Mouse (Mus musculus) limb, embryonic 13.5 days (tissue): ENCODE results near the gene Hadh. TPM values are rescaled to one million over a fixed set of nuclear protein-coding genes. Genes with fewer than 3 reads are reported as not detected.
A peak's percentile ranks its signal among the peaks of the same experiment; 100 is the strongest.

ENCODE experiments used
- ATAC-seq: fragments of 200-750 bp; cut with Nextera tagmentation; 2 replicates; pipeline ENCODE4 v1.8.0; 2017; ENCODE audit warnings: low read depth, moderate number of reproducible peaks, moderate TSS enrichment; ENCODE audit not compliant: low FRiP score
- H3K27ac ChIP-seq: fragments of 300-500 bp; sonication (generic); 2 replicates; pipeline ENCODE4 v1.5.1; 2015; ENCODE audit warnings: inconsistent platforms, mild to moderate bottlenecking, moderate library complexity
- H3K27me3 ChIP-seq: fragments of 300-500 bp; sonication (generic); 2 replicates; pipeline ENCODE4 v1.6.1; 2015; ENCODE audit warnings: mild to moderate bottlenecking, inconsistent platforms
- H3K36me3 ChIP-seq: fragments of 300-500 bp; sonication (generic); 2 replicates; pipeline ENCODE4 v1.6.1; 2015; ENCODE audit warnings: inconsistent platforms, mild to moderate bottlenecking, moderate library complexity
- H3K4me1 ChIP-seq: fragments of 300-500 bp; sonication (generic); 2 replicates; pipeline ENCODE4 v1.6.1; 2015; ENCODE audit warnings: inconsistent platforms
- H3K4me2 ChIP-seq: fragments of 300-500 bp; sonication (generic); replicated peaks from 2 replicates; pipeline ENCODE4 v1.6.1; 2015; ENCODE audit warnings: inconsistent platforms, mild to moderate bottlenecking, moderate library complexity
- H3K4me3 ChIP-seq: fragments of 300-500 bp; sonication (generic); 2 replicates; pipeline ENCODE4 v1.5.1; 2015; ENCODE audit warnings: moderate library complexity, mild to moderate bottlenecking, inconsistent platforms
- H3K9ac ChIP-seq: fragments of 300-500 bp; sonication (generic); 2 replicates; pipeline ENCODE4 v1.6.1; 2015; ENCODE audit warnings: mild to moderate bottlenecking, inconsistent platforms
- H3K9me3 ChIP-seq: fragments of 300-500 bp; sonication (generic); 2 replicates; pipeline ENCODE4 v1.6.1; 2016; ENCODE audit warnings: inconsistent platforms
- WGBS: fragments of 180-500 bp; shearing (Covaris S2); methylation state at CpG from one replicate; pipeline ENCODE4 v1.1.7; 2015; 5-methylcytosine and 5-hydroxymethylcytosine counted together
- polyA plus RNA-seq: library from polyadenylated mRNA; unstranded; fragments of >200 nt; fragmentation: Nextera tagmentation; extraction: Ambion mirVana; gene quantifications from 2 replicates; pipeline ENCODE4 v1.2.1, GENCODE M21; 2015

Hadh gene
- 112 and 118 TPM in 2 replicates for polyA plus RNA-seq

GRCm38 (mm10) chr3:131271559-131272373, at the start of gene Hadh:
Gene Hadh (minus strand): TSS chr3:131272101.
- H3K27ac ChIP-seq = peak within 1 kb of the TSS; percentile 74
- peak; percentile 90 for ATAC-seq
- WGBS = under 1% methylated on average over 53 of the region's 54 CpGs

GRCm38 (mm10) chr3:131320184-131320583, 48.3 kb upstream of the Hadh start:
- WGBS = 3% methylated on average over 3 of the region's 3 CpGs
- H3K4me1 ChIP-seq = peaks cover 29% of the 10 kb centered on the region
- H3K27ac ChIP-seq = no peak overlapping the region
- no peak for ATAC-seq
- H3K4me3 ChIP-seq = no peak overlapping the region
- H3K4me2 ChIP-seq = peak overlapping the region; percentile 49
- H3K9ac ChIP-seq = no peak overlapping the region
- H3K27me3 ChIP-seq = no peaks in the 10 kb centered on the region
- no peaks in the 10 kb centered on the region for H3K9me3 ChIP-seq
- no peaks in the 10 kb centered on the region for H3K36me3 ChIP-seq

More at GRCm38 (mm10) chr3:131271559-131272373, at the start of gene Hadh:
- peaks cover 8% of the 10 kb centered on the region; the same call in 1 of the 2 replicates for H3K36me3 ChIP-seq
- peak within 1 kb of the TSS; percentile 78 for H3K4me3 ChIP-seq
- no peaks in the 10 kb centered on the region for H3K27me3 ChIP-seq
- peak within 1 kb of the TSS; percentile 65 for H3K4me2 ChIP-seq
- H3K9ac ChIP-seq = peak within 1 kb of the TSS; percentile 80
- peaks cover 40% of the 10 kb centered on the region for H3K4me1 ChIP-seq
- peaks cover 4% of the 10 kb centered on the region; the same call in 1 of the 2 replicates for H3K9me3 ChIP-seq

GRCm38 (mm10) chr3:131318211-131318610, 46.3 kb upstream of the Hadh start:
- H3K36me3 ChIP-seq = no peaks in the 10 kb centered on the region
- no peak overlapping the region for H3K9ac ChIP-seq
- WGBS = 66% methylated on average over 2 of the region's 2 CpGs
- no peaks in the 10 kb centered on the region for H3K9me3 ChIP-seq
- peaks cover 29% of the 10 kb centered on the region for H3K4me1 ChIP-seq
- no peaks in the 10 kb centered on the region for H3K27me3 ChIP-seq
- H3K27ac ChIP-seq = no peak overlapping the region
- no peak overlapping the region for H3K4me3 ChIP-seq
- no peak overlapping the region for H3K4me2 ChIP-seq
- no peak for ATAC-seq

- 45% methylated on average over 1 of the region's 1 CpGs for WGBS
Observed at GRCm38 (mm10) chr3:131317126-131317525, 45.2 kb upstream of the Hadh start.

GRCm38 (mm10) chr3:131315957-131316510, 44.1 kb upstream of the Hadh start:
- Histone ChIP-seq H3K4me1 (peaks cover 14% of the 10 kb centered on the region), H3K4me3 (no peak overlapping the region), H3K27me3 (no peaks in the 10 kb centered on the region), H3K36me3 (no peaks in the 10 kb centered on the region), H3K9ac (no peak overlapping the region), H3K27ac (no peak overlapping the region), H3K4me2 (peak overlapping the region; percentile 41), H3K9me3 (no peaks in the 10 kb centered on the region)
- 45% methylated on average over 4 of the region's 4 CpGs for WGBS
- ATAC-seq = no peak; the same call in 1 of the 2 replicates

More at GRCm38 (mm10) chr3:131317126-131317525, 45.2 kb upstream of the Hadh start:
- no peak overlapping the region for H3K4me2 ChIP-seq
- H3K27me3 ChIP-seq = no peaks in the 10 kb centered on the region
- ATAC-seq = no peak
- no peak overlapping the region for H3K27ac ChIP-seq
- H3K9me3 ChIP-seq = no peaks in the 10 kb centered on the region
- peaks cover 23% of the 10 kb centered on the region for H3K4me1 ChIP-seq
- no peaks in the 10 kb centered on the region for H3K36me3 ChIP-seq
- no peak overlapping the region for H3K9ac ChIP-seq
- H3K4me3 ChIP-seq = no peak overlapping the region

- no peak for ATAC-seq
- no peaks in the 10 kb centered on the region for H3K36me3 ChIP-seq
- no peak overlapping the region for H3K9ac ChIP-seq
- no peaks in the 10 kb centered on the region for H3K27me3 ChIP-seq
- H3K9me3 ChIP-seq = peaks cover 18% of the 10 kb centered on the region
- H3K4me2 ChIP-seq = no peak overlapping the region
- no peak overlapping the region for H3K27ac ChIP-seq
- no peak overlapping the region for H3K4me3 ChIP-seq
- 83% methylated on average over 9 of the region's 9 CpGs for WGBS
- peaks cover 6% of the 10 kb centered on the region for H3K4me1 ChIP-seq
Observed at GRCm38 (mm10) chr3:131312340-131312739, 40.4 kb upstream of the Hadh start.

GRCm38 (mm10) chr3:131310572-131310971, 38.7 kb upstream of the Hadh start:
- no peaks in the 10 kb centered on the region for H3K36me3 ChIP-seq
- H3K9me3 ChIP-seq = peaks cover 18% of the 10 kb centered on the region
- H3K4me2 ChIP-seq = no peak overlapping the region
- WGBS = 83% methylated on average over 4 of the region's 4 CpGs
- no peaks in the 10 kb centered on the region for H3K27me3 ChIP-seq
- H3K4me1 ChIP-seq = no peaks in the 10 kb centered on the region
- ATAC-seq = no peak
- no peak overlapping the region for H3K9ac ChIP-seq
- H3K27ac ChIP-seq = no peak overlapping the region
- no peak overlapping the region for H3K4me3 ChIP-seq

GRCm38 (mm10) chr3:131307811-131308210, 35.9 kb upstream of the Hadh start:
- Histone ChIP-seq H3K4me3 (no peak overlapping the region), H3K9me3 (peaks cover 18% of the 10 kb centered on the region), H3K27me3 (no peaks in the 10 kb centered on the region), H3K4me1 (no peaks in the 10 kb centered on the region), H3K4me2 (no peak overlapping the region), H3K9ac (no peak overlapping the region), H3K36me3 (no peaks in the 10 kb centered on the region), H3K27ac (no peak overlapping the region)
- 82% methylated on average over 3 of the region's 3 CpGs for WGBS
- no peak for ATAC-seq

- Histone ChIP-seq H3K27me3 (no peaks in the 10 kb centered on the region), H3K4me3 (no peak overlapping the region), H3K4me1 (0 out of 2 replicates have a peak, but pooled peaks cover 4% of the 10 kb centered on the region), H3K36me3 (no peaks in the 10 kb centered on the region), H3K4me2 (no peak overlapping the region), H3K9ac (no peak overlapping the region), H3K9me3 (peaks cover 18% of the 10 kb centered on the region), H3K27ac (no peak overlapping the region)
- no peak for ATAC-seq
- 82% methylated on average over 7 of the region's 7 CpGs for WGBS
Observed at GRCm38 (mm10) chr3:131306255-131306654, 34.4 kb upstream of the Hadh start.

- Histone ChIP-seq H3K4me3 (peak overlapping the region; percentile 73), H3K4me2 (peak overlapping the region; percentile 98), H3K27ac (no peak overlapping the region), H3K9me3 (peaks cover 3% of the 10 kb centered on the region; the same call in 1 of the 2 replicates), H3K9ac (0 out of 2 replicates have a peak overlapping the region, but pooled peaks have one; percentile 74), H3K36me3 (no peaks in the 10 kb centered on the region), H3K4me1 (peaks cover 14% of the 10 kb centered on the region), H3K27me3 (no peaks in the 10 kb centered on the region)
- 21% methylated on average over 5 of the region's 5 CpGs for WGBS
- no peak for ATAC-seq
Observed at GRCm38 (mm10) chr3:131303320-131303714, 31.4 kb upstream of the Hadh start.

GRCm38 (mm10) chr3:131302452-131303319, 30.8 kb upstream of the Hadh start, which contains the start of gene Cyp2u1:
Gene Cyp2u1 (minus strand): TSS chr3:131303227.
- WGBS = under 1% methylated on average over 71 of the region's 71 CpGs
- Histone ChIP-seq H3K4me3 (peak within 1 kb of the TSS; percentile 73), H3K27ac (0 out of 2 replicates have a peak within 1 kb of the TSS, but pooled peaks have one; percentile 3), H3K9me3 (no peaks in the 10 kb centered on the region), H3K27me3 (no peaks in the 10 kb centered on the region), H3K9ac (peak within 1 kb of the TSS; percentile 74), H3K4me1 (peaks cover 20% of the 10 kb centered on the region), H3K4me2 (peak within 1 kb of the TSS; percentile 98), H3K36me3 (no peaks in the 10 kb centered on the region)
- ATAC-seq = peak; percentile 94
